Mouse (Mus musculus) ES-Bruce4 (cell line): ENCODE measurements around the gene Acot9.

Experiments used
- EP300 ChIP-seq: IDR thresholded peaks from 2 replicates; pipeline ENCODE4 v1.6.1; 2011; ENCODE audit warnings: low read depth, low read length; ENCODE audit not compliant: insufficient read depth
- POLR2A ChIP-seq: IDR thresholded peaks from one replicate; pipeline ENCODE4 v1.8.1; 2011; ENCODE audit warnings: low read length; ENCODE audit not compliant: insufficient read depth

- TF ChIP-seq EP300 (no peak), POLR2A (no peak)
Measured at GRCm38 (mm10) chrX:155337567-155337904, 75.3 kb downstream of the Acot9 start.
